Mouse (Mus musculus) heart, postnatal 0 days (tissue): ENCODE measurements around the gene Nhp2.

ENCODE experiments used
- CTCF ChIP-seq: IDR thresholded peaks from 2 replicates; pipeline ENCODE4 v1.5.1; 2016; ENCODE audit warnings: antibody characterized with exemption, control low read depth, low read depth
- EP300 ChIP-seq: IDR thresholded peaks from 2 replicates; pipeline ENCODE4 v1.6.1; 2016; ENCODE audit warnings: antibody characterized with exemption, low read depth

DNA sequence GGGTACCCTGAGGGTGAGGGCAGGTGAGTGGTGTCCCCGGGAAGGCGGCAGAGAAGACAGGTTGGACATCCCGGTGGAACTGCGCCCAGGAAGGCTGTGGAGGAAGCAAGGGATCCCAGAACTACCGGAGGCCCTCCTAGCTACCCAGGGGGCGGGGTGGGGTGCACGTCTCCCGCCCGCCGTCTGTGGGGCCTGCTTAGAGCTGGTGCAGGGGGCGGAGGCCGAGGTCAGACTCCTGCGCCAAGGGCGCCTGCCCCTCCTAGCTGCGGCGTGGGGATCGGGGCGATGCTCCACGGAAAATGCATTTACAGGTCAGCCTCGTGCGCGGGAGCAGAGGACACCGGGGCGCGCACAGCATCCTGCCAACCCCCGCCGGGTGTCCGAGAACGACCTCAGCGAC lies 30.7 kb downstream of the Nhp2 start:
- no peak for TF ChIP-seq CTCF
- no peak for TF ChIP-seq EP300
